Mouse (Mus musculus): ENCODE results near the gene Zmiz1.

Zmiz1 gene

DNA sequence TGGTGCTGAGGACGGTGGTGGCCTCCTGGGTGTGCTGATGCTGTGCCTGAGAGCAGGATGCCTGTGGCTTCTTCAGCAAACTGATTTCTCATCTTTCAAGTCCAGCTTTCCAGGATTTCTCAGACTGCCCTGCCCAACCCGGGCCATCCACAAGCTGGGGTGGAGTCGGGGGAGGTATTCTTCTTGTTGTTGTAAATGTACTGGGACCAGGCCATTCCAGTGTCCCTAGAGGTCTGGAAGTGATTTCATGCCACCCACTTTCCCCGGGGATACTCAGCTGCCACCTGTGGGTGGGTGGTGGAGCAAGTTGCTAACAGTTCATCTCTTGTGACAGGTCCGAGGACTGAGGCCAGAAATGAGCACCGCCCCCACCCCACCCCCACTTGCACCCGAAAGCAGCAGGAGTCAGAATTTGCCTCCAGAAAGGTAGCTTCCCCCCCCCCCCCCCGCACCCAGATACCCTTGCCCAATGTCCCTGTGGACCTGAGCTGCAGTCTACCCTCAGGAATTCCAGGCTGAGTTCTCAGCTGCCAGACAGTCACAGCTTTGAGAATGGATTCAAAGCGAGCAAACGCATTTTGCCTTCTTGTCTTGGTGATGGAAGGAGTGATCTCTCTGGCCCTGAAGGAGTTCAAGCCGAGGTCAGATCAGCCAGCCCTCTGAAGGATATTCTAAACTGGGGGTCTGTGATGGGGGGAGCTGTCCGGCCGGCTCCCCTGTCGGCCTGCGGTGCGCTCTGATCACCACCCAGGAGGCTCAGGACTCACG lies 2.1 kb upstream of the Zmiz1 start:
- no peak for DNase-seq

DNA sequence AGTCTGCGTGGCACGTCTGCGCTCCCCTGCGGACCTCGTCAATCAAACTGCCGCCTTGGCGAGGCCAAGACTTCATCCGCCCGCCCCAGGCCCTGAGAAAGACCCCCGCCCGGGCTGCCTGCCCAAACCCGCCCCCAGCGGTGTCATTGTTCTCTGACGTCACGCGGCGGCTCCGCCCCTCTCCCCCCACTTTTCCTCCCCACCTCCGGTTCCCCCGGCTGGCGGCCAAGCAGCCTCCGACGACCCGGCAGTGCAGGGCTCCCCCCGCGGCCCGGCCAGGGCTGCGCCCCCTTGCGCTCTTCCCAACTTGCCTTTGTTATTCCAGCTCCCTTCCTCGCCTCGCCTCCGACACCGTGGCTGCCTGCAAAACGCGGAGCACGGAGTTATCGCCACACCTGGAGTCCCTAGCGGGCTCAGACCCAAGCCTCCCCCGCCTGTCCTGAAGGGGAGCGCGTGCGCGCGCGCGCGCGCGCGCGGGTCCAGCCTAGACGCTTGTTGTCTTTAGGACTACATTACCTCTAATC lies 1.5 kb upstream of the Zmiz1 start:
- peak; percentile 95 for DNase-seq

DNA sequence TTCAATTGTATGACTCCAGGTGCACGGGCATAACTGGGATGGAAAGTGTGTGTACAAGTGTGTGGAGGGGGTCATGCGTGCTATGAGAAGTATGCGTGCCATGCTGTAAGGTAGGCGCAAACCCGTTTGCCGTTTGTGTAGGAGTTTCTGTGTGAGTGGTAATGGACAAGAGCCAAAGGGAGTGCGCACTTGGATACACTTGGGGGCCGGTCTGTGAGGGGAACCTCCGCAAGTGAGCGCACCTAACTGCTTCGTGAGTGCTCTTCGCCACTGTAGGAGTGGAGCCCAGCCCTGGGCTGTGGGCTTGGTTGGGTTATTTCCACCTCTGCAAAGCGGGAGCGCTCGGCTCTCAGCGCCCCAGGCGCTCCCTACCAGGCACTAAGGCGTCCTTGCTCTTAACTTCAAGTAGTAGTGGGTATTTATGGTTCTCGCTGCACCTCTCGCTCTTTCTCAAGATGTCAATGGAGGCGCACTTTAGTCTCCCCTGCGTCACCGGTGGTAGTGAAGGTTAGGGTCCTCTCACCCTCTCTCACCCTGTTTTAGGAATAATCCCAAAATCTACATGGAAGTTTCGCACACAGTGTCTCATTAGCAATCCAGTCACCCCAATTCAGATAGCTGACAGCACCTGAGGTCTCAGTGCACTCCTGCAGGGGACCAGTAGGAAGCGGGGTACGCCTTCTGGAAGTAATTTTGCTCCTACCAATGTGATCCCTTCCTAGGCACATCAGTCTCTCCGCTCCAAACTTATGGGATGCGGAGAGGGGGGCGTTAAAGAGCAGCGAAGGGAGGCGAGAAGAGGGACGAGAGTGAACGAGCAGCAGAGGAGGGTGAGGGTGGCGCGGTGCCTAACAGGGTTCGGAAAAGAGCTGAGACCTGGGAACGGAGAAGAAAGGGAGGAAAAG lies 622 bp upstream of the Zmiz1 start:
- peak; percentile 69 for DNase-seq

GRCm38 (mm10) chr14:25459394-25459997 lies 511 bp downstream of the Zmiz1 start:
- peak; percentile 85 for DNase-seq

- DNase-seq = peak; percentile 76
Observed at GRCm38 (mm10) chr14:25459998-25460800, 1.2 kb downstream of the Zmiz1 start.

DNA sequence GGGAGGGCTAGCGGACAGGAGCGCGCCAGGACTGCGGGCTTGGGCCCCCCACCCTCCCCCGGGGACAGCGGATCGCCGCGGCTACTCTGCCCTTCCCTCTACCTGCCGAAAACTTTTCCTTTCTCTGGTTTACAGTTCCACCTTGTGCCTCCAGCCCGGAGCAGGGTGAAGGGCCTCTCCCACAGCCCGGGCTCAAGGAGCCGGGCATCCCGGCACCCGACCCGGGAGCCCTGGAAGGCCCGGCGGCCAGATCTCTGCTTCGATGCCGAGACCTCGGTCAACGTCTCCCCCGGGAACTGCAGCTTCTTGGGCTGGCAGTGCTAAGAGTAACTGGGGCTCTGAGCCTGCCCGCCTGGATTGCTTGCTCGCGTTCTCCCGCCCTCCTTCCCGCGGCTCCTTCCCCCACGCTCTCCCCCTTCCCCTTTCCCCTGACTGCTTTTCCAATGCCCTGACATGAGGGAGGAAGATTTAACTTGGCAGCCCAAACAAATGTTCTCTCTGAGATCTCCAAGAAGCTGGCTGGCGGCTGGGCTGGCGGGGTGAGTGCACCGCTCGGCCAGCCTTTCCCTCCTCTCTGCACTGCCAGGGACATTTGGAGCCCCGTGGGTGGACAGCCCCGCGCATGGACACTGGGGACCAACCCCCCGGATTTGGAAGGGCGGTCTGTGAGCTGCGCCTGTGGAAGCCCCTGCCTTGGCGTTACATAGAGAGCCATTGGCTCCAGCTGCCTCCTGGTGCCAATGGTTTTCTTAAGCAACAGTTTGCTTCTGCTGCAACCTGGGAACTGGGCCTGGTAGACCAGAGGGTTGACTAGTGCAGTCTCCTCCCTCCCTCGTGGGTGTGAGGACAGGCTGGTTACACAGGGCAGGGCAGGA lies 2.1 kb downstream of the Zmiz1 start:
- DNase-seq = peak; percentile 57

DNA sequence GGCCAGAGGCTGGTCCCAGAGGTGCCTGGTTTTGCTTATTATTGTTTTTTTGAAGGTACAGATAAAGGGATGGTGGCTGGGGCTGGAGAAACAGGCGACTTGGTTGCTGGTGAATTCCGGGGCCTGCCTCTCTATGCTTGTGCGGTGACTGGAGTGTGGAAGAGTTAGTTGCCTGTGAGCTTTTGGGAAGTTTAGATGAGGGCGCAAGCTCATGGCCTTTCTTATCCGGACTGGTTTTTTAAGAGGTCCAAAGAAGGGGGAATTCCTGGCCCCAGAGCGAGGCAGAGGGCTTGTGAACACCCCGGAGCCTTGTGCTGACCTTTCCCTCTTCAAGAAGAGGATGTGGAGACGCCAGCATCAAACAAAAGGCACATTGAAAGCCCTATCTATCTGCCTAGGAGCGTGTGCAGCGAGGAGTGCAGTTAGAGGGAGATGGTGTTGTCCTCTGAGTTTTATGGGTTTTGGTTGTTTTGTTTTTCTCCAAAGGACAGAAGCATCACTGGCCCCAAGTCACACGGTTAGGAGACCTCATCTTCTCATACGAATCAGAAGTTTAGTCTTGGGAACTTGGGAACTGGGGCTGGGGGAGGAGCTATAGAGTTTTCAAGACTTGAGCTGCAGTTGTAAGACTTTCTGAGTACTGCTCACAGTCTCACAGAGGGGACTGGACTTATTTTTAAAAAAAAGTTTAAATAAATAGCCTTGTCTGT lies 2.8 kb downstream of the Zmiz1 start:
- peak; percentile 53 for DNase-seq

GRCm38 (mm10) chr14:25462975-25463374 lies 4.0 kb downstream of the Zmiz1 start:
- DNase-seq = no peak

- no peak for DNase-seq
Observed at GRCm38 (mm10) chr14:25463919-25464318, 4.9 kb downstream of the Zmiz1 start.

DNA sequence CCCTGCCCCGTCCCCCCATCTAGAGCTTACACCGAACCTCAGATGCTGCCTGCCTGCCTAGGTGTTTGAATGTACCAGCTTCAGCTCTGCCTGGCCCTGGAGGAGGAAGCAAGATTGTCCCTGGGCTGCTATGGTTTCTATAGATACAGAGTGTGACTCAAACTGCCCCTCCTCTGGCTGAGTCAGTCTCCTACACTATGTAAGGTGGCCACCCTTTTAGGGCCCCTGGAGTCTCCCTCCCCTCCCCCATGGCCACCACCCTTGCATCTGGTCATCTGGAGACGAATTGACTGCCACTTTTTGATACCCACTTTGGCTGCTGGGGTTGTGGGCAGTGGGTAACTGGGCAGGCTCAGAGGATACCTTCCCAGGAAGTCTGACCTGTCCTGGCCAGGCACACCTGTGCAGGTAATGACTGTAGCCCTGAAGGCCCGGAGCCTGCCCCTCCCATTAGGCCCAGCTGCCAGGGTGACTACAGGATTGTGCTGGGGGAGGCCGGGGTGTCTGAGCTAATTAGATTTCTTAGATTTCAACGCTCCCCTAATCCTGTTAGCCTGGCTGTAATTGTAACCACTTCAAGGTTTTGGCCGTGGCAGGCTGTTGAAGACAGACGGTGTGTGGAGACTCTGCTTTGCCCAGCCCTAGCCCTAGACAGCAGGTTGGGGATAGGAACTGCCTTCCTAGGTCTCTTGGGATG lies 5.8 kb downstream of the Zmiz1 start:
- no peak for DNase-seq

- peak; percentile 21 for DNase-seq
Observed at GRCm38 (mm10) chr14:25466361-25466760, 7.4 kb downstream of the Zmiz1 start.

DNA sequence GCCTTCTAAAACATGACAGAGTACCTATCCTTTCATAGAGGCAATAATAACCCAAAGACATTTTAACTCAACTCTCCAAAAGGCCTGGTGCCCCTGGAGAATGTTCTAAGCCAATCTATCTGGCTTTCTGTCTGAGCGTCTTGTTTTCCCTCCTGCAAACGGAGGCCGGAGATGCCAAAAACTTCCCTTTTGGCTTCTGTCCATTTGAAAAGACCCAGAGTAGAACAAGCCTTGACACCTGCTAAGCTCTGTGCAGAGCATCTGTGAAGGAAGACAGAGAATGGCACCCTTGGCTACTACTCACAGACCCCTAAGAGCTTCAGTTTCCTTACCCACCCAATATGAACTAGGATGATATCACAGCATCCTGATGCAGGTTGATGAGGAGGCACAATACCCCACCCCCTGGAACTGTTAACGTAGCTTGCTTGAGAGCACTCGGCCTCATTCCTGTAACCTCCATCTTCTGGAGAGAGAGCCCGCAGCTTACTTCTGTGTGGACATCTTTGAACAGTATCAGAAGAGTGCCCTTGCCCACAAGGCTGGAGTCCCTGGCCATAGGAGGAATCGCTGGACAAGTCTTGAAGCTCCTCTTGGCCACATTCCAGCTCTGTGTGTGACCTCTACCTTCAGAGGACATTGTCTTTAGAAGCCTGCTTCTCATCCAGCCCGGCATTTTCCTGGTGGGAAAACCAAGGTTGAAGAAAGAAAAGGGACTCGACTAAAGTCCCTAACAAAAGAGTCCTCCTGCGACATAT lies 9.1 kb downstream of the Zmiz1 start:
- DNase-seq = no peak

DNA sequence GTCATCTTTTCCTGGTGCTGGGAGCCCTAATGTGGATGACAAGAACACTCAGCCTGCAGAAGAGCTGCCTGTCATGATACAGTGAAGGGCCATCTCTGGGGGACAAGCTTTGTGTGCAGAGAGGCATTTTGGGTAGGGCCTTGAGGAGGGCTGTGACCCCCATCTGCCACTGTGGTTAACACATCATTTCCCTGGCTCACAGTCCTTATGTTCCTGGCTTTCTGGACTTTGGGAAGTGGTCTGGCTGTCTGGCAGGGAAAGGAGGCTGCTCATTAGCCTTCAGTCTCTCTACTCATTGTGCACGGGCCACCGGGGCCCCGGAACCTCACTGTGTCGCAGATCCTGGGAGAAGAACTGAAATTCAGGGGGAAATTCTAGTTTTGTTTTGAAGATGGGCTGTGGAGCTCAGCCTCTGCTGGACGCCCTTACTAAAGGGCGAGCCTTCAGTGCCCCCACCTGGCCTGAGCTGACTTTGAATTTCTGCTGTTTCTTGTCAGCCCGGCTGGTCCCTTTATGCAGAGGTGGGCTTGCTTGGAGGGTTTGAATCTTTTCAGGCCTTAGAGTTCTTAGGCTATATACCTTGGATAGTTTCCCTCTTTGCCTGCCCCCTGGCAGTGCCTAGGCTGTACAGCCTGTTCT lies 10.0 kb downstream of the Zmiz1 start:
- DNase-seq = no peak

- DNase-seq = no peak
Observed at GRCm38 (mm10) chr14:25470224-25470805, 11.3 kb downstream of the Zmiz1 start.

- peak; percentile 23 for DNase-seq
Observed at GRCm38 (mm10) chr14:25471035-25471434, 12.1 kb downstream of the Zmiz1 start.

GRCm38 (mm10) chr14:25472096-25472861 lies 13.3 kb downstream of the Zmiz1 start:
- DNase-seq = no peak

DNA sequence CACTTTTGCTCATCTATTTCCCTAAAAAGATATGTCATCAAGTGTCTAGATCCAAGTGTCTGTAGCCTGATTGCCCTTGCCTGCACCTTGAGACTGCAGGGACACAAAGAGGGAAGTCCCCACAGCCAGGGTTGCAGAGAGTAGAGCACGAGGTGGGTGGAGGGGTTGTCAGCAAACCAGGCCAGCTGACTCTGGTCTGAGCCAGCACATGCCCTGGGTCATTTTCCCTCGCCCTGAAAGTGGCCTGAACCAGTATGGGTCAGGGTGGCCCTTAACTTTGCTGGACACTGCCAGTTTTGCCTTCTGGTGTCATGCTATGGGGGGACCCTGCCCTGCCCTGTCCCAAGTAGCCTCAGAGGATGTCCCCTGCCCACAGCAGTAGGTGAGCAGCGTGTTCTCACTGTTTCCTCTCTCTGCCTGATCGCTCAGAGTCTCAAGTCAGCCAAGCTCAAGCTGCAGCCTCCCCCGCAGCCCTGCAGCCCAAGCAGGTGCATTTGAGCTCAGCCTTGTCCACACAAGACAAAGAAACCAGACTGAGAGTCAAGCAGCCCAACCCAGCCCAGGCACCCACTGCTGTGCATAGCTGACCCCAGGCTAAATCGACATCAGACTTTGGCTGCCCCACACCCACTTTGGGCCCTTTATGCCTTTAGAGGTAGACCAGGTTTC lies 14.1 kb downstream of the Zmiz1 start:
- peak; percentile 75 for DNase-seq

Measured in thymus, postnatal 25 days (tissue).